Mouse (Mus musculus) thymus, adult 18-20 months (tissue): ENCODE data around the gene Stag3.
A peak's percentile ranks its signal among the peaks of the same experiment; 100 is the strongest.

Experiments
- DNase-seq, 2 experiments: peaks; one replicate each; pipeline ENCODE4 v3.0.0; 2022; ENCODE audit warnings: mixed read lengths in 2 of 2

The Stag3 gene

GRCm38 (mm10) chr5:138279585-138280424 is at the start of gene Stag3, which contains the start of the genes Gm43720 and Gpc2:
Gene Stag3, plus strand, starts transcription at chr5:138280240.
Gene Gm43720, minus strand, starts transcription at chr5:138279958.
Gene Gpc2, minus strand, starts transcription at chr5:138280005.
- DNase-seq = peak; percentile 83 to 90

DNA sequence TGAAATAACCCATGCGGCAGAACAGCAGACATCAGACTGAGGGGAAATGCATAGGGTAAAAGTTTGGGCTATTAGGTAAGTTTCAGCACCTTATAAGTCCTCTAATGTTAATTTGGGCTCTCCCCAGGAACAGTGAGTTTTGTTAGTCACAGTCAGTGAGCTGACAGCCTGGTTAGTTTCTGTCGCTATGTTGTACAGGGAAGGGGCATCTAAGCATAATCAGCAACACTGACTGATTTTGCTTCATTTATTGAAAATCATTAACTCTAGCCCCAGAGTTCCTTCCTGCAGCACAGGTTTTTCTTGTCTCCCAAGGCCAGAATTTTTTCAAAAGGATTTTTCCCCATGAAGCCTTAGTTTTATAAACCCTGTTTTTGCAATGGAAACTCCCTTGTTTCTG is 46.3 kb upstream of the Stag3 start:
- DNase-seq = no peak

- no peak for DNase-seq
Observed at GRCm38 (mm10) chr5:138234224-138234623, 45.8 kb upstream of the Stag3 start.

DNA sequence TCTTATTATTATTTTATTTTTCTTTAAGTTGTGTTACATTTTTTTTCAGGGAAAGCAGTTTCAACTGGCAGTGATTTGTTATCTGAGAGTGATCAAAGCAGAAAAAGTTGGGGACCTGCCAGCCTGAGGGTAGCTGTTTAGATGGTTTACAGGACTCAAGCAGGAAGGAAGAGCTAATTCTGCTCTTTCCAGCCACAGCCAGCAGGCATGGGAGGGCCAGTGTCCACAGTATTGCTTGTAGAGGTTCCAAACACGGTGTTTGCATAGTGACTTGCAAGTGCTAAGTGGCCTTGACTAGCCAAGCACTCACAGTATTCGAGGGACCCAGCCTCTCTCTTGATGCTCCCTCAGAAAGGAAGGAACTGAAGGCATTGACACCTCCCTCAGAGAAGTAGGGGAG is 38.5 kb upstream of the Stag3 start:
- DNase-seq = no peak

DNA sequence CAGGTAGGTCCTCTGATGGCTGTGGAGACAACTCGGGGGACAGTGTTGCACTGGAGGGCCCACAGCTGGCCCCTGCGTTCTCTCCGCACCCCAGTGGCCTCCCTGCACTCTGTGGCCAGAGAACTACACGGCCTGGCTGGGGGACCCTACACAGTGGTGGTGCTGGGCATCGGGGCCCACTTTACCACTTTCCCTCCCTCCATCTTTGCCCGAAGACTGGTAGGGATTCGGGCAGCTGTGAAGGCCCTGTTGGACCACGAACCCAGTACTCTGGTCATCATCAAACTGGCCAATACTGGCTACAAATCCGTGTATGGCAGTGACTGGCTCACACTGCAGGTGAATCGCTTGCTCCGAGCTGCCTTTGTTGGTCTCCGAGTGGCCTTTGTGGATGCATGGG is 28.9 kb upstream of the Stag3 start:
- no peak for DNase-seq

GRCm38 (mm10) chr5:138253061-138253460 is 27.0 kb upstream of the Stag3 start:
- no peak for DNase-seq

GRCm38 (mm10) chr5:138255353-138256093 is 24.5 kb upstream of the Stag3 start, which contains the start of gene Lamtor4:
Gene Lamtor4, plus strand, starts transcription at chr5:138255482.
- peak; percentile 90 to 95 for DNase-seq

DNA sequence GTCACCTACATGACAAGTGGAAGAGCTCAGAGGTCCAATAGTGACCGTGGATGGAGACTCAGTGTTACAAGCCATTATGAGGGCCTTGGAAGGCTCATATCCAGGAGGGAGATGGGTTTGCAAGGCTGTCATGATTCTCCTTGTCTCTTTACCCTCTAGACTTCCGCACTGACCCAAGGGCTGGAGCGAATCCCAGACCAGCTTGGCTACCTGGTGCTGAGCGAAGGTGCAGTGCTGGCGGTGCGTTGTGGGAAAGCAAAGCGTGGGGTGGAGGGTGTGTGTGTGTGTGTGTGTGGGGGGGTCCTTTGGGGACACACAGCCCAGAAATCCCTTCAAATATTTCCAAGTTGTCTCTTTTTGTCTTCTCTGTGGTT is 24.0 kb upstream of the Stag3 start:
- DNase-seq = no peak

GRCm38 (mm10) chr5:138256966-138257584 is 23.0 kb upstream of the Stag3 start:
- peak in 1 of 2 experiments; percentile 14 for DNase-seq

- no peak for DNase-seq
Observed at GRCm38 (mm10) chr5:138257585-138257978, 22.5 kb upstream of the Stag3 start.

DNA sequence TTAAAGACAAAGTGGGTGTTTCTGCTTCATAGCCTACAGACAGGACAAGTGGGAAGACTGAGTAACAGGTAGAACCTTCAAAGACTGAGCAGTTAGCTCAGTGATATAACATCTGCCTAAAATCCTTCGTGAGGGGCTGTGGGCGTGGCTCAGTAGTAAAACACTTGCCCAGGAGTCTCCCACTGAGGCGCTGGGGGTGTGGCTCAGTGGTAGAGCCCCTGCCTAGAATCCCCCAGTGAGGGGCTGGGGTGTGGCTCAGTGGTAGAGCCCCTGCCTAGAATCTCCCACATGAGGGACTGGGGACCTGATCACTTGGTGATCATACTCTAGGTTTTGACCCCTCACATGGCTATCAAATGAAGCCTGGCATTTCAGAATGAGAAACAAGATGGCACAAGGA is 22.0 kb upstream of the Stag3 start:
- no peak for DNase-seq

DNA sequence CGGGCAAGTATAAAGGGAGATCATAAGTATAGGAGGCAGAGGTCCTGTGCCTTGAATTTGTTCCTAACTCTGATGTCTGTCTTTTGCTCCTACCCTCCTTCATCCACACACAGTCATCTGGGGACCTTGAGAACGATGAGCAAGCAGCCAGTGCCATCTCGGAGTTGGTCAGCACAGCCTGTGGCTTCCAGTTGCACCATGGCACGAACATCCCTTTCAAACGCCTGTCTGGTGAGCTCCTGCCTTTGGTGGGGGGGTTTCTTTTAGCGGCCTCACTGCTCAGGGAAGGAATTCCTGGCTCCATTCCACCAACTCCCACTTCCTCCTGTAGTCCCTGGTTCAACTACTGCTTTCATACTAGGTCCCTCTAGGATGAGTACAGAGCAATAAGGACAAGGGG is 21.5 kb upstream of the Stag3 start:
- no peak for DNase-seq

- DNase-seq = no peak
Observed at GRCm38 (mm10) chr5:138258993-138259392, 21.0 kb upstream of the Stag3 start.

DNA sequence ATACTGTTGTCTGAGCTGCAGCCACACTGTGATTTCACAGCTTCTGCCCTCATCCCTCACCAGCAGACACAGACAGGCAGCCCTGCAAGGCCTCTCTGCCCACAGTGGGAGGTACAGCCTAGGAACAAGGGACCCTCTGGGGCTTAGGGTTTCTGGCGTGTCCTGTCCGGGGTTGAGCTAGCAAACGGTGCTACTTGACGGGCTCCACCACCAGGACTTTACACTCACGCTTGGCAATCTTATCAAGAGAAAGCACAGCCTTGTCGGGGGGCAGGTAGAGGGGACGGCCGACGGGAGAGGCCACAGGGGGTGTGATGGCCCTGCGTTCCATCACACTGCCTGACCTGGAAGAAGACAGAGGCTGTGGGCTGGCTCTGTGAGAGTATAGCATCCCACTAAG is 20.0 kb upstream of the Stag3 start:
- DNase-seq = no peak

- DNase-seq = no peak
Observed at GRCm38 (mm10) chr5:138260834-138261233, 19.2 kb upstream of the Stag3 start.

- no peak for DNase-seq
Observed at GRCm38 (mm10) chr5:138262001-138262400, 18.0 kb upstream of the Stag3 start.

GRCm38 (mm10) chr5:138262582-138263240 is 17.3 kb upstream of the Stag3 start:
- DNase-seq = peak in 1 of 2 experiments; percentile 14

DNA sequence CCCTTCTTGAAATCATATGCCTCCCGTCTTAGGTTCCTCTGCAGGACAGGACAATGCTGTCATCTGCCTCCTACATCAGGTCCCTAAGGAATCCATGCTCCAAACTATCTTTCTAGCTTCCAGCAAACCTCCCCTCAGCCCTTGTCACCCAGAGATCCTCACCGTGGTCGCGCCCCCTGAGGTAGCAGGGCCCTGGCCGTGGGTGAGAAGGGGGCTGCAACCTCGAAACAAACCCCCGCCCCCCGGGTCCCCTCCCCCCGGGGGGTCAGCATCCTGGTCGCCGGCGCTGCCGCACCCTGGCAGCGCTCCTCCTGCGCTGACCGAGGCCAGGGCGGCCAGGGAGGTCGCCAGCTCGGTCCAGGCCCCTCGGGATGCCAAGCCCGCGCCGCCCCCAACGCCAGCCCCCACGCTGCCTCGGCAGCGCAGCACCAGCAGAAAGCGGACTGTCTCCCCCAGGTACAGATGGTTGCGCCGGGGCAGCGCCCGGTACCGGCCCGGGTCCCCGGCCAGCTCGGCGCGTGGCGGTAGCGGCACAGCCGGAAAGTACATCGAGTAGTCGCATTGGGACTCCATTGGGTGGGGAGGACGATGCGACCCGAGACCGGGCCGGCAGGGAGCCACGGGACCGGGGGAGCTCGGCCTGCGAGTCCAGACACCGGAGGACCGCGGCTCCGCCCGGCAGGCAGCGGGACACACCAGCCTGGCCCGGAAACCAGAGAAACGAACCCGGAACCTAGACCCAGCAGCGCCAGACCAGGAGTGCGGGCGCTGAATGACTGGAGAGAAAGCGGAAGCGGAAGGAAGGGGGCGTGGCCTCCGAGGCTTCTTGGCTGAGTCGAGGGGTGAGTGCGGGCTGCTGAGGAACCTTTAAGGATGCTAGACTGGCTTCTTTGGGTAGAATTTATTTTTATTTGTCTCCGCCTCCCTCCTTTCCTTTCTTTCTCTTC is 16.5 kb upstream of the Stag3 start, which contains the start of gene BC037034:
Gene BC037034 (minus strand): TSS at position 774 of the 947 bp plus-strand sequence.
- peak; percentile 82 to 85 for DNase-seq

- no peak for DNase-seq
Observed at GRCm38 (mm10) chr5:138264207-138264578, 15.8 kb upstream of the Stag3 start.

DNA sequence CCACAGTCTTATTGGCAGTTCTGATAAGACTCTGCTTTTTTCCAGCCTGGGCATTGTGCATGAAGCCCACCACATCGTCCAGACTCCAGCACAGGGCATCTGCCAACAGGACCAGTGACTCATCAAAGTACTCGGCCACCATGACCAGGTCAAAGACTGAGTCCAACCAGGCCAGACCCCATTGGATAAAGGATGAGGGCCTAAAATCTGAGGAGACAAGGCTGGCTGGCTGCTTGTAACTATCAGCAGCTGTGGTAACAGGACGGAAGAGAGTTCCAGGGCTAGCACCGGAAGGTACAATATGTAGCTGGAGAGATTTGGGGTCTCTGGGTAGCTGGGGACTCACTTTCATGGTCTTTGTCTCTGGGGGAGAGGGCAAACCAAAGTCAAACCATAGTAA is 14.3 kb upstream of the Stag3 start:
- DNase-seq = no peak

DNA sequence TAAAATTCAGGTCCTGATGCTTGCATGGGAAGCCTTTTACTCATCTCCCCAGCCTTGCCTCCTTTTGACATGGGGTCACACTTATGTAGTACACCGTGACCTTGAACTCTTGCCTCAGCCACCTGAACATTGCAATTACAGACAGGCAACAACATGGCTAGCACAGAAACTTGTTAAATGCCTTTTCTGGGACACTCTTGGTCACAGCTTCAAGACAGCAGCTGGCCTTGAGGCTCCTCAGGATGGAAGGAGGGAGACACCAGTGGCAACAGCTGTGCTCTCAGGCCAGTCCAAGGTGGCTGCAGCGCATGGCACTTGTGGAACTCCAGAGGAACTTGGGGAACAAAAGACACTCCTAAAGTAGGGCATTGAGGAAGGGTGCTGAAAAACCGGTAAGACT is 12.9 kb upstream of the Stag3 start:
- DNase-seq = no peak

- no peak for DNase-seq
Observed at GRCm38 (mm10) chr5:138268980-138269379, 11.1 kb upstream of the Stag3 start.
